Mouse (Mus musculus): ENCODE results near the gene Nr1h4. TPM values are rescaled to one million over a fixed set of nuclear protein-coding genes. Genes with fewer than 3 reads are reported as not detected.

Nr1h4 gene
- polyA plus RNA-seq, 1 experiment from 2014 or later, result not detected

GRCm38 (mm10) chr10:89415478-89415877 is 117.9 kb downstream of the Nr1h4 start:
- Histone ChIP-seq H3K27me3 (no peaks in the 10 kb centered on the region), H3K9me3 (no peaks in the 10 kb centered on the region), H3K27ac (no peak overlapping the region), H3K9ac (no peak overlapping the region), H3K4me1 (no peaks in the 10 kb centered on the region), H3K4me3 (no peak overlapping the region), H3K4me2 (replicated peaks) (no peak overlapping the region), H3K36me3 (peaks cover 51% of the 10 kb centered on the region)
- ATAC-seq (ENCODE audit: low FRiP score, low read depth), result no peak
- WGBS, result 58% methylated on average over 3 of the region's 3 CpGs

GRCm38 (mm10) chr10:89407551-89407950 is 125.8 kb downstream of the Nr1h4 start:
- WGBS, result 30% methylated on average over 1 of the region's 1 CpGs
- ATAC-seq (ENCODE audit: low FRiP score, low read depth), result no peak

GRCm38 (mm10) chr10:89406733-89407484 is 126.5 kb downstream of the Nr1h4 start:
- peaks cover 7% of the 10 kb centered on the region; the same call in 1 of the 2 replicates for H3K36me3 ChIP-seq
- WGBS, result 79% methylated on average over 5 of the region's 6 CpGs
- no peaks in the 10 kb centered on the region for H3K27me3 ChIP-seq
- no peak overlapping the region for H3K4me2 ChIP-seq (replicated peaks)
- H3K27ac ChIP-seq, result no peak overlapping the region
- H3K4me1 ChIP-seq, result no peaks in the 10 kb centered on the region
- no peak overlapping the region for H3K4me3 ChIP-seq
- no peak for ATAC-seq (ENCODE audit: low FRiP score, low read depth)
- no peak overlapping the region for H3K9ac ChIP-seq
- no peaks in the 10 kb centered on the region for H3K9me3 ChIP-seq

More at GRCm38 (mm10) chr10:89407551-89407950, 125.8 kb downstream of the Nr1h4 start:
- Histone ChIP-seq H3K4me3 (no peak overlapping the region), H3K36me3 (peaks cover 8% of the 10 kb centered on the region), H3K4me2 (replicated peaks) (no peak overlapping the region), H3K4me1 (no peaks in the 10 kb centered on the region), H3K27me3 (no peaks in the 10 kb centered on the region), H3K9me3 (no peaks in the 10 kb centered on the region), H3K9ac (no peak overlapping the region), H3K27ac (no peak overlapping the region)

DNA sequence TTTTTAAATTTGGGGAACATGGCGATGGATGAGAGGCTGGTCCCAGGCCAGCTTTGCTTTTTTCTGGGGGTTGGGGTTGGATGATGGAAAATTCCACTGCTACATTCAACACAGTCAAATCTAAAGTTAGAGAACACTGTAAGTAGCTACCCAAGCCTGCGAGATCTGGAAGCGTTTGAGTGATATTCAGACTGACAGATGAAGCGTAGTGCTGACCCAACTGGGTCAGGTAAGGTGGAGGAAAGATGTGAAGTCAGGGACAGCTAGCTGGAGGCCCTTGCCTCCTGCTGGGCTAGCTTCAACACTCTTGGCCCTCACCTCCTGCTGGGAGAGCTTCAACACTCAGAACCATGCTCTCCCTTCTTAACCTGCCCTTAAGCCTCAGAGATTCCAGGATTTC is 128.4 kb downstream of the Nr1h4 start:
- Histone ChIP-seq H3K36me3 (no peaks in the 10 kb centered on the region), H3K4me1 (no peaks in the 10 kb centered on the region), H3K9me3 (no peaks in the 10 kb centered on the region), H3K27ac (no peak overlapping the region), H3K4me2 (replicated peaks) (no peak overlapping the region), H3K9ac (no peak overlapping the region), H3K27me3 (no peaks in the 10 kb centered on the region), H3K4me3 (no peak overlapping the region)
- ATAC-seq (ENCODE audit: low FRiP score, low read depth), result no peak
- 78% methylated on average over 4 of the region's 4 CpGs for WGBS

Other genes with a start within 250 kb of the Nr1h4 start
- gene Ano4, start 188.8 kb downstream of the Nr1h4 start, polyA plus RNA-seq (2015; fragmentation: Nextera tagmentation; extraction: Ambion mirVana), result 0.25 and 0.51 TPM in 2 replicates
- 14.9 and 15.1 TPM in 2 replicates for gene Gas2l3, start 89.6 kb downstream of the Nr1h4 start, polyA plus RNA-seq (2015; fragmentation: Nextera tagmentation; extraction: Ambion mirVana)
- 0.06 TPM in 1 of 2 replicates, not detected in the other for gene Slc17a8, start 87.7 kb upstream of the Nr1h4 start, polyA plus RNA-seq (2015; fragmentation: Nextera tagmentation; extraction: Ambion mirVana)
- gene Scyl2, start 152.7 kb upstream of the Nr1h4 start, polyA plus RNA-seq (2015; fragmentation: Nextera tagmentation; extraction: Ambion mirVana), result 7.4 and 8.0 TPM in 2 replicates
- gene Actr6, start 198.7 kb upstream of the Nr1h4 start, polyA plus RNA-seq (2015; fragmentation: Nextera tagmentation; extraction: Ambion mirVana), result 41.2 and 41.8 TPM in 2 replicates
- 26.3 and 28.0 TPM in 2 replicates for gene Uhrf1bp1l, start 211.4 kb upstream of the Nr1h4 start, polyA plus RNA-seq (2015; fragmentation: Nextera tagmentation; extraction: Ambion mirVana)

All from limb, embryonic 13.5 days (tissue).